Mouse (Mus musculus) liver, embryonic 16.5 days (tissue): ENCODE measurements around the gene Mapkapk3. TPM values are rescaled to one million over a fixed set of nuclear protein-coding genes. Genes with fewer than 3 reads are reported as not detected.

Source experiments
- ATAC-seq: fragments of 200-750 bp; cut with Nextera tagmentation; 2 replicates; pipeline ENCODE4 v1.8.0; 2017; ENCODE audit warnings: low read depth, mild to moderate bottlenecking, moderate number of reproducible peaks, moderate library complexity
- H3K27ac ChIP-seq: fragments of 300-500 bp; sonication (generic); 2 replicates; pipeline ENCODE4 v1.5.1; 2014; ENCODE audit warnings: mild to moderate bottlenecking, low read length
- H3K27me3 ChIP-seq: fragments of 300-500 bp; sonication (generic); 2 replicates; pipeline ENCODE4 v1.6.1; 2014; ENCODE audit warnings: low read depth, low read length, mixed read lengths; ENCODE audit not compliant: control insufficient read depth, insufficient read depth
- H3K36me3 ChIP-seq: fragments of 300-500 bp; sonication (generic); 2 replicates; pipeline ENCODE4 v1.6.1; 2014; ENCODE audit warnings: mild to moderate bottlenecking; ENCODE audit not compliant: control insufficient read depth, insufficient read depth
- H3K4me1 ChIP-seq: fragments of 300-500 bp; sonication (generic); 2 replicates; pipeline ENCODE4 v1.6.1; 2014; ENCODE audit warnings: low read depth, low read length, mixed read lengths; ENCODE audit not compliant: control insufficient read depth
- H3K4me2 ChIP-seq: fragments of 300-500 bp; sonication (generic); 2 replicates; pipeline ENCODE4 v1.6.1; 2014; ENCODE audit warnings: low read depth, low read length, mixed read lengths
- H3K4me3 ChIP-seq: fragments of 300-500 bp; sonication (generic); 2 replicates; pipeline ENCODE4 v1.5.1; 2014; ENCODE audit warnings: low read depth, mild to moderate bottlenecking, low read length
- H3K9ac ChIP-seq: fragments of 300-500 bp; sonication (generic); 2 replicates; pipeline ENCODE4 v1.6.1; 2014; ENCODE audit warnings: low read depth, low read length
- H3K9me3 ChIP-seq: fragments of 300-500 bp; sonication (generic); replicated peaks from 2 replicates; pipeline ENCODE4 v1.6.1; 2016; ENCODE audit warnings: low read length; ENCODE audit not compliant: control insufficient read depth
- WGBS: fragments of 180-500 bp; shearing (Covaris S2); extraction: QIAGEN DNeasy Blood & Tissue Kit; methylation state at CpG from one replicate; pipeline ENCODE4 v1.1.7; 2014; ENCODE audit not compliant: insufficient replicate concordance; 5-methylcytosine and 5-hydroxymethylcytosine counted together
- polyA plus RNA-seq: library from polyadenylated mRNA; unstranded; fragments of >200 nt; fragmentation: Nextera tagmentation; extraction: Ambion mirVana; gene quantifications from 2 replicates; pipeline ENCODE4 v1.2.1, GENCODE M21; 2015

The Mapkapk3 gene
- polyA plus RNA-seq, 1 experiment from 2014 or later, result 9.9 TPM

DNA sequence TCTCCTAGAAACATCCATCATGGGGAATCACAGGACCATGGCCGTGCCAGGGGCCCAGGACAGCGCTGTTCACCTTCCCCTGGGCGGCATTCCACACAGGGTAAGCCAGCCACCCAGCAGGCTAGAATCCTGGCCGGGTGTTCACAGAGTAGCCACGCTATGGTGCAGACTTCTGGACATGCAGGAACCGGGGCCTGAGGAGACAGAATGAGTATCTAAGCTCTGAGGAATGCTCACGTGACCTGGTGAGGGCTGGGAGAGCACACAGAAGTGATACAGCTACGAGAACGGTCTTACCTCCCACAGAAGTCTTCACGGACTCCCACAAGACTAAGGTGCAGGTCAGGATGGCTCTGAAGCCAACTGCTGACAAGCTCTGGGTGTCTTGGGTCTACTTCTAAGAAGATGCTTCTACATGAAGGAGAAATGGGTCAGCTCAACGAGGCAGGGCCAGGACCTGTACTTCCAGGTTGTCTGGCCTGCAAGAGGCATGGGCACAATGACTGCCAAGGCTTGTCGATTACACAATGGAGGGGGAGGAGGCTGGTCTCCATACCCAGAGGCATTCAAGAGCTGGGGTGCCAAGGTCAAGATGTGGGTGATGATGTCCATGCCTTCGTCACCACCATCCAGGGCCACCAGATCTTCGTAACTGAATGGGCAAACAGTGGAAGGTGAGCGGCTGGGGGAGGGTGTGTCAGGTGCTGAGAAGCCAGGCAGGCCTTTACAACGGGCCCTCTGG, 38.4 kb upstream of the Mapkapk3 start:
- Histone ChIP-seq H3K4me1 (no peaks in the 10 kb centered on the region), H3K4me2 (no peak overlapping the region), H3K9ac (no peak overlapping the region), H3K27me3 (no peaks in the 10 kb centered on the region), H3K27ac (no peak overlapping the region), H3K4me3 (no peak overlapping the region), H3K9me3 (no peaks in the 10 kb centered on the region), H3K36me3 (no peaks in the 10 kb centered on the region)
- WGBS, result 73% methylated on average over 16 of the region's 16 CpGs
- ATAC-seq, result no peak

DNA sequence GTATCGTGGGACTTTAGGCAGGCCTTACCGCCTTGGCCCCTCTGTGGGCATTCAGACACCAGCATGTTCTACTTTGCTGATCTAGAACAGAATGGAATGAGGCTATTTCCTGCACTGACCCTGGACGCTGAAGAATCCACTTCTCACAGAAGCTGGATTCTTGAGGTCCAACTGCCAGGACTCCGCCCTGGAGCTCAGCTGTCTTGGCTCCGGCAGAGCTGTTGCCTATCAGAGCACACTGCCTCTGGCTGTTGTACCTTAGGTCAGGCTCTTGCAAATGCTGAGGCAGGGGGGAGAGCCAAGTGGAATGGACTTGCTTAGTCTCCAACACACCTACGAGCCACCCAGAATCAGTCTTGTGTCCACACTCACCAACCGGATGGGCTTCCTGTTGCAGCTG, 36.2 kb upstream of the Mapkapk3 start:
- H3K4me1 ChIP-seq, result no peaks in the 10 kb centered on the region
- H3K27ac ChIP-seq, result no peak overlapping the region
- no peak overlapping the region for H3K4me3 ChIP-seq
- WGBS, result 53% methylated on average over 7 of the region's 7 CpGs
- H3K9me3 ChIP-seq, result no peaks in the 10 kb centered on the region
- H3K36me3 ChIP-seq, result no peaks in the 10 kb centered on the region
- H3K4me2 ChIP-seq, result no peak overlapping the region
- no peak for ATAC-seq
- H3K27me3 ChIP-seq, result no peaks in the 10 kb centered on the region
- H3K9ac ChIP-seq, result no peak overlapping the region

DNA sequence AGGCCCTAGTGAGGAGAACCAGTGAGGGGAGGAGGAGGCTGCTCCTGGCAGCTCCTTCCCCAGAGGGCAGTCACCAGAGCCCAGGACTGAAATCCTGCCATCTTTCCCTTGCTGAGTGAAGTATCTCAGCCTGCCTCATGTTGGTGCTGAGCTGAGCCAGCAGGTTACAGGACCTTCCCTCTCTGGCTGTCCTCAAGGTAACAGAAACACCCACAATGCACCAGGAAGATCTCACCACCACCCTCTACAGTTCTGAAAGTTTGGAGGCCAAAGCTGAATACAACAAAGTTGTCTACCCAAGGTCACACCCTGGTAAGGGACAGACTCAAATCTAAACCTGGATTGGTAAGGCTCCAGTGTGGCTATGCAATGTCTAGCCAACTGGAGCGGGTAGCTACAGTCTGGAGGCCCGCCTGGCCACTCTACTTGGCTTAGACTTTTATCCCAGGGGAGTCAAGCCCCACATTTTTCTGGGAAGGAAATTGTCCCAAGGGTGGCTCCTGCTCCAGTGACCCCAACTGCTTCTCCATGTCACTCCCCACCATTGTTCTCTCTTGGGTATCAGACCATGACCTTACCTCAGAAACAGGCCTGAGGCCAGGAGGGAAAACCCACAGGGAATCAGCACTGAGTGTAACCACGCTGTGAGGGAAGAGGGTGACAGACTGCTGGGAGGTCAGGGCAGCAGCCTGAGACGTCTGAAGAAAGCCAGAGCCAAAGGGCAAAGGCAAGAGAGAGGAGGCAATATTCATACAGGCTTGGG, 35.3 kb upstream of the Mapkapk3 start:
- H3K4me1 ChIP-seq, result no peaks in the 10 kb centered on the region
- no peak overlapping the region for H3K4me2 ChIP-seq
- H3K27me3 ChIP-seq, result no peaks in the 10 kb centered on the region
- H3K4me3 ChIP-seq, result no peak overlapping the region
- 53% methylated on average over 4 of the region's 4 CpGs for WGBS
- H3K9ac ChIP-seq, result no peak overlapping the region
- no peak overlapping the region for H3K27ac ChIP-seq
- no peaks in the 10 kb centered on the region for H3K9me3 ChIP-seq
- no peaks in the 10 kb centered on the region for H3K36me3 ChIP-seq
- no peak for ATAC-seq

DNA sequence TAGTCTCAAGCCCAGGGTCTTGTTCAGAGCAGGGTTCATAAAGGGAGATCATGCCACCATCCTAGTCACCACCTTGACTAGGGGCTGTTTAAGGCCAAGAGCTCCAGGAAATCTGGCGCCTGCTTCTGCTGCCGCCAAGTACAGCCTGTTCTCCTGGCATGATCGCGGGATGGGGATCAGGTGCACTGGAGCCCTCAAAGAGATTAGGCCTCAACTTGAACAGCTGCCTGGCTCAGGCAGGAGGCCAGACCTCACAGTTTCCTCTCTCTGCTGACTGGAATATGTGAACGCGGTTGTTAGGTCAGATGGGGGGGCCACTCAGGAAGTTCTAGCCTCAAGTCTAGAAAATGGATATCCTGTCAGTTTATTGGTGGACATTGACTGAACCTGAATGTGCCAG, 33.9 kb upstream of the Mapkapk3 start:
- H3K4me1 ChIP-seq, result no peaks in the 10 kb centered on the region
- H3K4me2 ChIP-seq, result no peak overlapping the region
- ATAC-seq, result no peak
- H3K36me3 ChIP-seq, result no peaks in the 10 kb centered on the region
- no peak overlapping the region for H3K9ac ChIP-seq
- H3K4me3 ChIP-seq, result no peak overlapping the region
- WGBS, result 24% methylated on average over 6 of the region's 6 CpGs
- no peaks in the 10 kb centered on the region for H3K27me3 ChIP-seq
- H3K27ac ChIP-seq, result no peak overlapping the region
- H3K9me3 ChIP-seq, result no peaks in the 10 kb centered on the region

DNA sequence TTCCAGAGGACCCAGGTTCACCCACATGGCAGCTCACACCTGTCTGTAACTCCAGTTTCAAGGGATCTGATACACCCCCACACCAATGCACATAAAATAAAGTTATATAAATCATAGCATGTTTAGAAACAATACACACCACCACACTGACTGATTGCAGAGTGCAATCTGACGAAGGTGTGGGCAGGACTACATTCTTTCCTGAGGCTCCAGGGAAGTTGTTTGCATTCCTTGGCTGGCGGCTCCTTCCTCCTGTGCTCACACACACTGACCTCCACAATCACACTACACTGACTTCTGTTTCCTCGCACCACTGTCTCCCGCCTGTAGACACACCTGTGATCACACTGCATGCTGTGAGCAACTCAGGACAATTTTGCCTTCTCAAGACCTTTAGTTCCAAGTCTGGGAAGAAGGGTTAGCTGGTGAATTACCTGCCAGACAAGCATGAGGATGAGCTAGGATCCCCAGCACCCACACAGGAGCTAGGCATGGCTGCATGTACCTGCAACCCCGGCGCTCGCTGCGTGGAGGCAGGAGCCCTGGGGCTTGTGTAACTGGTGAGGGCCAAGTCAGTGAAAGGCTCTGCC, 32.9 kb upstream of the Mapkapk3 start:
- WGBS, result 76% methylated on average over 8 of the region's 8 CpGs
- Histone ChIP-seq H3K9me3 (no peaks in the 10 kb centered on the region), H3K4me2 (no peak overlapping the region), H3K36me3 (no peaks in the 10 kb centered on the region), H3K4me1 (no peaks in the 10 kb centered on the region), H3K4me3 (no peak overlapping the region), H3K27me3 (no peaks in the 10 kb centered on the region), H3K27ac (no peak overlapping the region), H3K9ac (no peak overlapping the region)
- no peak for ATAC-seq

DNA sequence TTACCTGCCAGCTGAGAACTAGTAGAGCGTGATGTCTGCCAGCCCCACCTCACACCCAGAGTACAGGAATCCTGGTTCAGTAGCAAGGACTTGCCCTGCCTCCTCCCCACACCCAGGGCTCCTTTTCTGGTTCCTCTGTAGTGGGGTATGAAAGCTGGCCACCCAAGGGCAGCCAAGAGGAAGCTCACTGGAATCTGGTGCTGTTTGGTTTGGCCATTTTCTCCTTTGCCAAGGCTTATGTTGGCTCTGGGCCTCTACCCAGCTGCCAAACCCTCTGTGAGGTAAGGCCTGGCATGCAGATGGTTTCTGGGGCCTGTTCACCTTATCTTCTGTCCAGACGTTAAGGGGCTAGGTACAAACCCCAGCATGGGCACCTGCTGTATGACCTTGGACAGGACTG, 26.1 kb upstream of the Mapkapk3 start:
- no peaks in the 10 kb centered on the region for H3K9me3 ChIP-seq
- WGBS, result 55% methylated on average over 2 of the region's 2 CpGs
- no peak overlapping the region for H3K27ac ChIP-seq
- no peak overlapping the region for H3K4me3 ChIP-seq
- no peak for ATAC-seq
- no peaks in the 10 kb centered on the region for H3K36me3 ChIP-seq
- H3K4me2 ChIP-seq, result no peak overlapping the region
- no peak overlapping the region for H3K9ac ChIP-seq
- H3K4me1 ChIP-seq, result peaks cover 13% of the 10 kb centered on the region
- no peaks in the 10 kb centered on the region for H3K27me3 ChIP-seq

DNA sequence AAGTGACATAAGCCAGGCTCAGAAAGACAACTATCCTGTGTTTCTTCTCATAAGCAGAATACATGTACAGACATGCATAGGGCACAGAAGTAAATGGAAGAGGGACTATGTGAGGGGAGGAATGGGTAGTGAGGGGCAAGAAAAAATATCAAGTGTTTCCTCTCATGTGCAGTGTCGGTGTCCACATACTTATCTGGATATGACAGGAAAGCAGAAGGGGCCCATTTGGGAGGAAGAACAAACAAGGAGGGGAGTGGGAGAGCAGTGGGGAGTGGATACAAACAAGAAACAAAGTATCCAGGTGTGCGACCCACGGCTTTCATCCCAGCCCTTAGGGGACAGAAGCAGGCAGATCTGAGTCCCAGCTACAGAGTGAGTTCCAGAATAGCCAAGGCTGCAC, 24.2 kb upstream of the Mapkapk3 start:
- H3K4me3 ChIP-seq, result no peak overlapping the region
- WGBS, result 43% methylated on average over 3 of the region's 3 CpGs
- no peak for ATAC-seq

DNA sequence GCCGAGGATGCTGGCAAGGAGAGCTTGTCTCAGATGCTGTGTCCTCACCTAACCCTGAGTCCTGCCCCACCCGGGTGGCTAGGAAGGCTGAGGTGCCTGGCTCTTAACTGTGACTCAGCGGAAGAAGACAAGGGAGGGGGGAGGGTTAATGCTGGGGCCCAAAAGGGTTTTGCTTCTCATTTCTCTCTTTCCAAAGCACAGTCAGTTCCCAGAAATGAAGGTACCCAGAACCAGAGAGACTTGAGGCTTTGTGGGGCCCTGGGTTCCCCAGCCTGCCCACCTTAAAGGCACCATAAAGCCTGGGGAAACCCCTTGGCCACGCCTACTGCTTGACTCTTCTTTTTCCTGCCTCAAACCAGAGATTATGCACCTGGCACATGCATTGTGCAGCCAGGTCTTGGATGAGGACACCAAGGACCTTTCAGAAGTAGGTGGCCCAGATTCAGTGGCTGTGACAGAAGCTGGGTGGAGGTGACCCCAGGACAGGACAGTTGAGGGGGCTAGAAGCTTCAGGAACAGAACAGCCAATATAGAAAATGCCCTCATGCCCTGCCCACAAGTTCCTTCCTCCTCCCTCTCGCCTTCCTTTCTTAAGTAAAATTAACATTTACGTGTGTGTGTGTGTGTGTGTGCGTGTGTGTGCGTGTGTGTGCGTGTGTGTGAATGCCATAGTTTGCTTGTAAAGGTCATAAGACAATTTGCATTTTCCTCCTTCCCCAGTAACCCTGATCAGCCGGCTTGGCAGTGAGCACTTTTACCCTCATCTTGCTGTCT, 23.3 kb upstream of the Mapkapk3 start:
- 0 out of 2 replicates have a peak overlapping the region, but pooled peaks have one; percentile 9 for H3K4me3 ChIP-seq
- peaks cover 19% of the 10 kb centered on the region for H3K4me1 ChIP-seq
- WGBS, result 12% methylated on average over 10 of the region's 10 CpGs
- no peaks in the 10 kb centered on the region for H3K9me3 ChIP-seq
- peak overlapping the region; percentile 22; the same call in 1 of the 2 replicates for H3K4me2 ChIP-seq
- H3K36me3 ChIP-seq, result no peaks in the 10 kb centered on the region
- no peak overlapping the region for H3K9ac ChIP-seq
- H3K27ac ChIP-seq, result peak overlapping the region; percentile 76
- ATAC-seq, result peak; percentile 77
- no peaks in the 10 kb centered on the region for H3K27me3 ChIP-seq

More for the DNA sequence above, 24.2 kb upstream of the Mapkapk3 start:
- Histone ChIP-seq H3K9ac (no peak overlapping the region), H3K27ac (no peak overlapping the region), H3K36me3 (no peaks in the 10 kb centered on the region), H3K27me3 (no peaks in the 10 kb centered on the region), H3K4me1 (peaks cover 13% of the 10 kb centered on the region), H3K9me3 (no peaks in the 10 kb centered on the region), H3K4me2 (no peak overlapping the region)
